Mouse (Mus musculus) erythroblast, adult 5-6 weeks (primary cell): ENCODE results near the gene Rnf212b. TPM values are rescaled to one million over a fixed set of nuclear protein-coding genes. Genes with fewer than 3 reads are reported as not detected.

Experiments used
- ATAC-seq: replicated peaks from 2 replicates; pipeline ENCODE4 v1.8.0; 2016; ENCODE audit warnings: moderate number of reproducible peaks, mild to moderate bottlenecking, moderate TSS enrichment, inconsistent platforms; ENCODE audit not compliant: poor library complexity, low FRiP score, severe bottlenecking
- total RNA-seq, 2 experiments: library from RNA; stranded (forward) in 1 of 2; stranded (reverse) in 1 of 2; fragments of 150-400 nt in 1 of 2; fragments of 200-764, 138-1000 nt in 1 of 2; gene quantifications; 2 replicates each; pipeline versions ENCODE4 v1.2.3 to v1.2.4; 2015 to 2017; ENCODE audit warnings: low replicate concordance in 2 of 2

Rnf212b gene
- total RNA-seq, 2 experiments from 2014 or later = 1.0 TPM; not detected in 1

DNA sequence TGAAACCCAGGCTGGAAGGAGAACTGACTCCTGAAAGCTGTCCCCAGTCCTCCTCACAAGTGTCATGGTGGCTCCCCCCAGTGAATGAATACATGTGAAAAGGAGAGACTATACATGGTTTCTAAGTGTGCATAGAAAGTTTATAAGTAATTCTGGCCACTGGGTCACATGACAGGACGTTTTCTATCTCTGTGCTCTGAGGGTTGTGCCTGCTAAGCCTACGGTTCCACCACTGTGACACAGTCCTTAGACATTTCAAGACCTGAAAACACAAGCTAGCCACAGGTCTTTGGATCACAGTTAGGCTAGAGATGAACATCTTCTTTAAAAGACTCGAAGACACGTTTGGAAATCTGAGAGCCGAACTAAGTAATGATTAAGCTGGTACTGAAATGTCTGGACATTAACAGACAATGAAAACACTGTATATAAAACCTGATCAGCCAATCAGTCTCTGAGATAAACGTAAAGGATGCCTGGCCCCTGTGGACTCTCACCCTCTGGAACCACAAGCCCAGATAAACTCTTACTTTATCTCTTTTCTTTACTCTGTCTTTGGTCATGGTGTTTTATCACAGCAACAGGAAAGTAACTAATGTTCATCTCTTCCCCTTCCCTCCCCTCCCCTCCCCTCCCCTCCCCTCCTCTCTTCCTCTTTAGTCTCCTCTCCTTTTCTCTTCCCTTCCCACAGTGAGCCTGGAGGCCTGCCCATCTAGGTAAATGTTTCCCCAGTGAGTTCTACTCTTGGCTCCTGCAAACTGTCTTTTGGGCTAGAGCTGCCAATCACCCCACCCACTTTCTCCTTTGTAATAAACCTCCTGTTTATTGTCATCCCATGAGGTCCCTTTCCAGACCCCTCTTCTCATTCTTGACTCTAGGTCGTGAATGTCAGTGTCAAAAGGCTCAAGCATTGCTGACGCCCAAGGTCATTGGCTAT lies 19.8 kb upstream of the Rnf212b start:
- no peak for ATAC-seq

DNA sequence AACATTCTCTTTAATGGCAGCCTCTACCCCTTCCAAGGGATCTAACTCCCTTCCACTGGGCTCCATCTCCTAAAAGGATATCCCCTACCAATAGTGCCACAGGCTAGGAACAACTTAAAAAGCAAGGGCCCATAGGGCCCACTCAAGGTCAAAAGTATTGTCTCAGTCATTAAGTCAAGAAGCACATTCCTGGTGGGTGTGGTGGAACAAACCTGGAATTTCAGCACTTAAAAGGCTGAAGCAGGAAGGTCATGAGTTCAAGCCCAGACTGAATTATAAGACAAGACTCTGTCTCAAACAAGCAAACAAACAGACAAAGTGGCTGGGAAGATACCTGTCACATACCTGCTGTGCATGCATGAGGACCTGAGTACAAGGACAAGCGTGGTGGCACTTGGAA lies 18.0 kb upstream of the Rnf212b start:
- no peak for ATAC-seq

GRCm38 (mm10) chr14:54796760-54797159 lies 17.2 kb upstream of the Rnf212b start:
- ATAC-seq = no peak

GRCm38 (mm10) chr14:54799686-54800085 lies 14.3 kb upstream of the Rnf212b start:
- ATAC-seq = no peak

DNA sequence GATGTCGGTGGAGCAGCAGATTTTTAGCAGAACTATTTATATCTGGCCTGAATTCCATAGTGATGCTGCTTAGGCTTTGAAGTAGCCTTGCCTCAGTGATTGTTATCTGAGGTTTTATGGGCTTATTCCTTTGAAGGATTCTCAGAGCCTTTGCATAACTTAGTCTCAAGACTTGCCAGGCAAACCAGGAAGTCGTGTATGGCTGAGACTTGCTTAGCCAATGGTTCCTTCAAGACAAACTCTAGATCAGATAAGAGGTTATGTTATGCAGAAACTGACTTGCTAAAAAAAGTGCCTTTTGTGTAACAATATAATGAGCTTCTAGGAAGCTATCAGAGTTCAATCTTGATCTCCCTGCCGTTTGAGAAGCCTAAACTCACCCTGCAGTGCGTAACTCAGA lies 11.5 kb upstream of the Rnf212b start:
- ATAC-seq = no peak

DNA sequence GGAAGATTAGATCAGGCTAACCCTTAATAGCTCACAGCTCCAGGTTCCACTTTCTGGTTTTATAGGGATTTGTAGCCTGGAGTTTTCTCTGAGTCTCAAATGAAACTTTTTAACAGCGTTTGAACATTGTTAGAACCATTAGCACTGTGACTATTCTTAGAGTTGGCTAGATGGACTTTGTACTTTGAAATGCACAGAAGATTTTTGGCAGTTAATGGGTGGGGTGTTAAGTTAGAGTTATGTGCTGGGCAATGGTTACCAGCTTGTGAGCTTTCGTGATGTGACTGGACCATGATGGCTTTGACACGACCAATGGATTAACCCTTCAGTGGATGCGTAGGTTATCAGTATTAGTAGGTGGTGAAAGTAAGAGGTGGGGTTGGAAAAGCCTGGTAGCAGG lies 7.8 kb upstream of the Rnf212b start:
- no peak for ATAC-seq

DNA sequence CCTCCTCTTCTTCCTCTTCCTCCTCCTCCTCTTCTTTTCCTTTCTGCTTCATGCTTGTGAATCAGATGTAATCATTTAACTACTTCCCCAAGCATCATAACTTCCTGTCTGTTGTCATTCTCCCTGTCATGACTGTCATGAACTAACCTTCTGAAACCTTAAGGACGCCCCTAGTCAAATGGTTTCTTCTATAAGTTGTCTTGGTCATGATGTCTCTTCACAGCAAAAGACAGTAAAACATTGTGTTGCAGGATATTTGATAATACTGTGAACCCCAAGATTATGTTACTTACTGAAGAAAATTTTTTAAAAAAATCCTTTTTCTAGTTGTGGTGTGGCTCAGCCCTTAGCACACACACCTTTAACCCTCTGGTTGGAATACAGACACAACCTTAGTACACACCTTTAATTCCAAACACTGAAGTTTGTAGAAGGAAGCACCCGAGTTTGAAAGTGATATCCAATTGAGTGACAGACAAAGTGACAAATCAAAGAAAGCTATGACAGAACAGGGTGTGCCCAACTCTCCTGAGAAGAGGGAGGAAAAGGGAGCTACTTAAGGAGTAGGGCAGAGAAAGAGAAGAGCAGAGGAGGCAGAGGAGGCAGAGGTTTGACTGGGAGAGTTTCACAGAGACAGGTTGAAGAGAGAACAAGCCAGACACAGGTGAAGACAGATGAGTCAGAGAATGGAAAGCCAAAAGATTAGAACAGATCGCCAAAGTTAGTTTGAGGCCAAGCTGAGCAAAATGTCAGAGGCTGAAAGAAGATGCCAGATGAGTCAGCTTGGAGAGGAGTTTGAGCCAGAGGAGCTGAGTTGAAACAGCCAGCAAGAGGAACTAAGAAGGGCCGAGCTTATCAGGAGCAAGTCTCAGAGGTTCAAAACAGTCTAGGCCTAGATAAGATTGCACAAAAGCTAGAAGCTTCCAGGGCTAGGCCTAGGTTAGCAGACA lies 4.9 kb upstream of the Rnf212b start:
- no peak for ATAC-seq

- ATAC-seq = no peak
These were observed 4.3 kb upstream of the Rnf212b start for GRCm38 (mm10) chr14:54809668-54810033.

DNA sequence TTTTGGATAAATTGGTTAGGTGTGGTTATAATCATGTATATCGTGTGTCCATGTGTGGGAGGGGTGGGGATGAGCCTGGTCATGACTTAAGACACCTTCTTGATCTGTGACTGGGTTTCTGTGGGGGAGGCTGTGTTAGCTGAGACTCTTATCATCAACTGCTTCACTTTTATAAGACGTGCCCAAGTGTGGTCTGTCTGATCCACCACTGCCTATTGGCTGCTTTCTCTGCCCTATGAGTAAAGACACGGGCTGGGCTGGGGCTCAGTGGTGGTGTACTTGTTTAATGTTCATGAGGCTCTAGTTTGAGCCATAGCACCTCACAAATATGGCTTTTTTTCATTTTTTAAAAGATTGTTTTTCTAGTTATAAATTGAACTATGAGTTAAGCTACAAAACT lies 1.8 kb downstream of the Rnf212b start:
- no peak for ATAC-seq

- ATAC-seq = no peak
These were observed 3.9 kb downstream of the Rnf212b start for GRCm38 (mm10) chr14:54817791-54818190.

DNA sequence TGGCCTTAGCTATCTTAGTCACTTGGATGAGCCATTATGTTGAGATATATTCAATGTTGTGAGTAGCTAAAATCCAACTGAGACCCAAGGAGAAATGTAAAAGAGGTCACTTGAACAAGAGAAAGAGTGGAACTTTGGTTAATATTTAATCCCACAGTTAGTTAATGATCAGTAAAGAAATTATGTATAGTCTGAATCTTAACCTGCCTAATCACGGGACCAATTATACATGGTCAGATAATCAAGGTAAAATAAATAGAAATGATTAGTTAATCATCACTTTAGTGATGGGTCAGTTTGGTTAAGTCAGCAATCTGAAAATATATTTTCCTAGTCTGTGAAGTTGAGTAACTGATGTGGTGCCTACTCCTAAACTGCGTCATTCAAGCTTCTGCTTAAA lies 8.4 kb downstream of the Rnf212b start:
- ATAC-seq = no peak

DNA sequence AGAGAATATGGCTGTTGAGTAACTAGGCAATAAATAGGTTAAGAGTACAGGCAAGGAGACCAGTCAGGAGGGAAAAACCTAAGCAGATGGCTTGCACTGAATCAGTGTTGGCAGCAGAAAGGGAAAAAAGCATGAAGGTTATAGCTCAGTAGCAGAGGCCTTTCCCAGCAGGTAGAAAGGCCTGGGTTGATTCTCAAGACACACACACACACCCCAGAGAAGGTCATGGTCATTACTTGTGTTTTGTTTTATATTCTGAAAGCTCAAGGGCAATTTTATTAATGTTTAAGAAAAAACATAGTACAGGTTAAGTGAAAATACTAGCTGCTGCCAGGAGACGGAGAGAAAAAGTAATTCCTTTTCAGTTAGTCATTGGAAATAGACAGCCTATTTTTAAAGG lies 9.8 kb downstream of the Rnf212b start:
- no peak for ATAC-seq

DNA sequence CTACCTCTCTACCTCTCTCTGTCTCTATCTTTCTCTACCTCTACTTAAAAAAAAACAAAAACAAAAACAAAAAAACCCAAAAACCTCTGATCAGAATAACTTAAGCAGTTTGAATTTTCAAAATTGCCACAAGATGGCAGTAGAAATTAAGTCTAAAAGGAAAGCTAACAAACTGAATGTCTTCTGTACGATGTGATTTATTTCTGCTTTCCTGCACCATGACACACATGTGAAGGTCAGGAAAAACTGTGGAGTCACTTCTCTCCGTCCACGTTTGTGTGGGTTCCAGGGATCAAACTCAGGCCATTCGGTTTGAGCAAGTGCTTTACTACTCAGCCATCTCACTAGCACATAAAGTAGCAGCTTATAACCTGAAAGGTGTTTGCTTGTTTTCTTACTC lies 29.5 kb downstream of the Rnf212b start:
- ATAC-seq = no peak

DNA sequence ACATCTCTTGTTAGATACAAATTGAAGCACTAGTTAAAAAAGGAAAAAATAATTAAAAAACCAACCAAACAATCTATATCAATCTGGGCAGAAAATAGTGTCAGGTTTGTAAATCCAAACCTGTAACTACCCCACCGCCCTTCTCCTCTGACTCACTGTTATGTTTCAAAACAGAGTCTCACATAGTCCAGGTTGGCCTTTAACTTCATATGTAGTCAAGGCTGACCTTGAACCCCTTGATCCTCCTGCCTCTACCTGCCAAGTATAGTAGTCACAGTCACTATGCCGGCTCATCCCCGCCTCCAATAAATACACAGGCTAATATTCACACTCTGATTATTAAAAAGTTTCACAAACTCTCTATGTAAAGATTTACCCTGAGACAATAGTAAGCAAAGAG lies 41.8 kb downstream of the Rnf212b start:
- ATAC-seq = no peak

- no peak for ATAC-seq
These were observed 42.8 kb downstream of the Rnf212b start for GRCm38 (mm10) chr14:54856703-54857102.

DNA sequence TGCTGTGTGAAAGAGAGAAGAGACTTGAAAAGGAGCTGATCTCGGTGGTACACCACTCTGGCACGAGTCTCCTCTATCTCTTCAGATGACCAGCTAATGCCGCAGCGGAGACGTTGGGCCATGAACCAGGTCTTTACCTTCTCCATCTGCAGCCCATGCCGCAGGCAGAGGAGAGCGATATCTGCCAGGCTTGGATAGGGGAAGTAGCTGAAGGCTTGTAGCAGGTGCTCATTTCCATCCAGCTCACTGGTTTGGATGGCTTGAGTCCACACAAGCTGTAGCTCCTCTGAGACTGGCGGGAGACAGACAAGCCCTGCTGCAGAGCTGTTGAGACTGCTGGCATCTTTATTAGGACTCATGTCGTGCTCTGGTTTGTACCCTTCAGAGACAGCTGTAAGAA lies 44.0 kb downstream of the Rnf212b start:
- ATAC-seq = no peak

DNA sequence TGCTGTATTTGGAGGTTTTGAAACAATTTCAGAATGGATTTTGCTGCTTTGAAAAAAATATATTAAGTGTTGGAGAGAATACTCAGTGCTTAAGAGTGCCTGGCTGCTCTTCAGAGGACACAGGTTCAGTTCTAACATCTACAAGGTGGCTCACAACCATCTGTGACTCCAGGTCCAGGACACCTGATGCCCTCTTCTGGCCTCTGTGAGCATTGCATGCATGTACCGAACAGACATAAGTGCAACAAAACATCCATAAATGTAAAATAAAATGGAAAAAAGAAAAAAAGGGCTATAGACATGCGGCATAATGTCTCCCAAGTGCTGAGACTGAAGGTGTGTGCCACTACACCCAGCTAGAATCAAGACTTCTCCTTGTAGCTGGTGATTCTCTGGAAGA lies 46.6 kb downstream of the Rnf212b start:
- ATAC-seq = no peak

- ATAC-seq = peak; percentile 99
These were observed 49.8 kb downstream of the Rnf212b start for GRCm38 (mm10) chr14:54863501-54864312.

- peak; percentile 66 for ATAC-seq
These were observed 50.5 kb downstream of the Rnf212b start for GRCm38 (mm10) chr14:54864313-54865036.
